Mouse (Mus musculus) adrenal gland, postnatal 10 days (tissue): ENCODE measurements around the gene Agbl3. TPM values are rescaled to one million over a fixed set of nuclear protein-coding genes. Genes with fewer than 3 reads are reported as not detected.

Source experiments
- DNase-seq: peaks from one replicate; pipeline ENCODE4 v3.0.0; 2021; ENCODE audit warnings: mixed read lengths
- long read RNA-seq, 2 experiments: library from polyadenylated mRNA; stranded (forward); transcript quantifications; one replicate each; pipeline ENCODE4 v2.0.0; 2021
- total RNA-seq, 2 experiments: library from RNA; stranded (reverse); gene quantifications; 2 replicates each; pipeline ENCODE4 v1.2.3; 2021

Agbl3 gene
- 10 to 100 TPM; 14.6 to 17.8 TPM for total RNA-seq
- long read RNA-seq, experiment 1, transcript Agbl3-203 (4 exons, 805 nt), result major isoform, 11 of 15 reads
- long read RNA-seq, experiment 1, partial matches to known transcripts, result 0 of 15 reads
- long read RNA-seq, experiment 1, other reads (novel, unspliced or antisense), result 3 of 15 reads
- long read RNA-seq, experiment 2, transcript Agbl3-203 (4 exons, 805 nt), result major isoform, 11 of 15 reads
- long read RNA-seq, experiment 2, partial matches to known transcripts, result 0 of 15 reads
- long read RNA-seq, experiment 2, other reads (novel, unspliced or antisense), result 2 of 15 reads

- peak; percentile 98 for DNase-seq
These were observed at the start of gene Agbl3 for GRCm38 (mm10) chr6:34780231-34780942. Gene Agbl3 (plus strand): TSS chr6:34780432.

GRCm38 (mm10) chr6:34731007-34731406 is 49.2 kb upstream of the Agbl3 start:
- DNase-seq, result no peak

GRCm38 (mm10) chr6:34731529-34731928 is 48.7 kb upstream of the Agbl3 start:
- no peak for DNase-seq

- no peak for DNase-seq
These were observed 45.1 kb upstream of the Agbl3 start for GRCm38 (mm10) chr6:34734940-34735695.

- DNase-seq, result no peak
These were observed 43.3 kb upstream of the Agbl3 start for GRCm38 (mm10) chr6:34736934-34737333.

GRCm38 (mm10) chr6:34743946-34744345 is 36.3 kb upstream of the Agbl3 start:
- no peak for DNase-seq

GRCm38 (mm10) chr6:34747846-34748245 is 32.4 kb upstream of the Agbl3 start:
- DNase-seq, result no peak

GRCm38 (mm10) chr6:34748566-34748965 is 31.7 kb upstream of the Agbl3 start:
- no peak for DNase-seq

- DNase-seq, result no peak
These were observed 30.7 kb upstream of the Agbl3 start for GRCm38 (mm10) chr6:34749526-34749925.

- DNase-seq, result no peak
These were observed 29.6 kb upstream of the Agbl3 start for GRCm38 (mm10) chr6:34750487-34751120.

GRCm38 (mm10) chr6:34751625-34752024 is 28.6 kb upstream of the Agbl3 start:
- no peak for DNase-seq

GRCm38 (mm10) chr6:34754448-34754847 is 25.8 kb upstream of the Agbl3 start:
- DNase-seq, result peak; percentile 67

- no peak for DNase-seq
These were observed 21.9 kb upstream of the Agbl3 start for GRCm38 (mm10) chr6:34758340-34758739.

- peak; percentile 53 for DNase-seq
These were observed 20.2 kb upstream of the Agbl3 start for GRCm38 (mm10) chr6:34760023-34760422.

- no peak for DNase-seq
These were observed 14.5 kb upstream of the Agbl3 start for GRCm38 (mm10) chr6:34765721-34766120.

- DNase-seq, result no peak
These were observed 10.2 kb upstream of the Agbl3 start for GRCm38 (mm10) chr6:34769984-34770383.

GRCm38 (mm10) chr6:34770491-34770890 is 9.7 kb upstream of the Agbl3 start:
- no peak for DNase-seq

GRCm38 (mm10) chr6:34776396-34776795 is 3.8 kb upstream of the Agbl3 start:
- no peak for DNase-seq

- DNase-seq, result no peak
These were observed 3.1 kb upstream of the Agbl3 start for GRCm38 (mm10) chr6:34777094-34777493.

GRCm38 (mm10) chr6:34777981-34778668 is 2.1 kb upstream of the Agbl3 start:
- DNase-seq, result no peak

GRCm38 (mm10) chr6:34780943-34781289 is 684 bp downstream of the Agbl3 start:
- no peak for DNase-seq

GRCm38 (mm10) chr6:34782493-34782892 is 2.3 kb downstream of the Agbl3 start:
- no peak for DNase-seq
